Mouse (Mus musculus): Measurements from ENCODE around the gene Prkn.

Prkn gene

DNA sequence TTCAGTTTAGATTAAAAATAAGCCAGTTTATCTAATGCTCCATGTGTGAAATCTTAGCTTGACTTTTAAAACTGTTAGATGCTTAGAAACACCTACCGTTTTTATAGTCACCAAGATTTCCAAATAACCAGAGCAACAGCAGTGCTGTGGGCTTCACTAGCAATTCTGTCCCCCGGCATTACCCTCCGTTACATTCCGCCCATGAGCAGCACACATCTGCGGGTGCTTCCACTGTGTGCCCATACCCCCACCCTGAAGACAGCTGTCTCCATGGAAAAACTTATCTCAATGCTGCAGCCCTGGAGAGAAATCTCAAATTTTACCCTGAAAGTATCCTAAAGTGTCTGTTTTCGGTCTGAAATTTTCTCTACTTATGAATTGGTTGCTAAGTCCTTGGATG, 839.5 kb downstream of the Prkn start:
- DNase-seq, result no peak

DNA sequence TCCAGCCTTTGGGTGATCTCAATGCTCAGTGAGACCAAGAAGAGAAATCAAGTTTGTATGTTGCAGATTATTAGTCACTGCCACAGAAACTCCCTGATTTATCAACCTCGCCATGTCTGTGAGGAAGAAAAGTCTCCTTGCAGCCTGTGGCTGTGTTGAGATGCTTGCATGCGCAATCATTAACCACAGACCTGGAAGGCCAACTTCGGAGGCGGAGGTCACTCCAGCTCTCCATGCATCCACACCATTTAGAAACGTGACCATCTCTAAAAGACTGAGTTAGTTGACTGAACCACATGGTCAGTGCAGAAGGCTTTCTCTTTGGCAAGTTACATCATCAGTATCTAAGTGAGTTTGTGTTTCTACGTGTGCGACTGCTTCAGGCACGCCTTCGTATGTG, 840.3 kb downstream of the Prkn start:
- no peak for DNase-seq

DNA sequence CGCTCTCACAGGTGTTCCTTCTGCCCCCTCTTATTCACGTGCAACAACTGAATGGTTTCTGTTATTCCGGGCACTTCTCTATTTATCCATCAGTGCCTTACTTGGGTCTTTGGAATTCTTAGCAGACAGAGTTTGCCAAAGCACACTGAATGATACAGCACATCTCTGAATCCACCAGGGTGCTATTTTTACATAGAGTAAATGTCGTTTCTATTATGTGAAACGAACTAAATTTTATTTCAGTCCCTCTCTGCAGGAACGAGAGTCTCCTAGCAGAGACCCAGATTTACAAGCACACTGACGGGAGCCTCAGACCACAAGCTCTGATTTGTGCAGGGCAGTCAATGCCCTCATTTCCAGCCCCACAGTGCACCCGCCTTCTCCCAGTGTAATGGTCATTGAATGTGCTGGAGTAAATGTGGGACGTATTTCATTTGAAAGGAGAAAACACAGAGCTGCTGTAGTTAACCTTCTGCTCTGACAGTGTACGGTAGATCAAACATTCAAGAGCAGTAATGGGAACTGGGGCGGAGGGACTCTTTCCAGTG, 841.7 kb downstream of the Prkn start:
- DNase-seq, result no peak

DNA sequence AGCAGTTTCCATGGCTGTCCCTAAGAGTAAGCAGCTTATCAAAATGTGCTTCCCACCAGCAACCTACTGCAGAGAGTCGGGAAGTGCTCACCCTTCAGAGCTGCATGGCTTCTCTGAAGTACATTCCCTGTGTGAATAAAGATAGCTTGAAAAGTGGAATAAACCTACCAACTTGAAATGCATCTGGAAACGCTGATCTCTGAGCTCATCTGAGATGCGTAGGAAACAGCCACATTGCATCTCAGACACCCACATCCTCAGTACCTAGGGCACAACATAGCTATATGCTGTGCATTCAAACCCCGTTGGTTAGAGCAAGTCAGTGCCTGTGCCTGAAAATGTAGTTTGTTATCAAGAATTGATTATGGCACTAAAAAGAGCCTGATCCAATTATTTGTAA, 864.8 kb downstream of the Prkn start:
- no peak for DNase-seq

DNA sequence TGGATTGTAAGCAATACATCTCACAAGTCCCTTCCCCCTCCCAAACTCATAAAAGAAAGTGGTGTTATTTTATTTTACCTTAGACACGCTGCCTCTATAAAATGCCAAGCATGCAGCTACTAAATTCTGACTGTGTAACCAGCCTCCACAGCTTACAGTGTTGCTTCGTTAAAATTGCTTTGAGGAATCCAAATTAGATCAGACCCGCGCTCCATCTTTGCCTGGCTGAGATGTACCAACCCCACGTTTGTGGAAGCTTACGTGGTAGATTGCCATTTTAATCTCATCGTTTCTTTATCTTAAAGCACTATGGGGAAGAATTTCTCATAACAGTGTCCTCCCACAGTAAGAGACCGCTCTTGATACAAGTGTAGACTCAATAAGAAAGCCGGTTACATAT, 865.6 kb downstream of the Prkn start:
- DNase-seq, result no peak

DNA sequence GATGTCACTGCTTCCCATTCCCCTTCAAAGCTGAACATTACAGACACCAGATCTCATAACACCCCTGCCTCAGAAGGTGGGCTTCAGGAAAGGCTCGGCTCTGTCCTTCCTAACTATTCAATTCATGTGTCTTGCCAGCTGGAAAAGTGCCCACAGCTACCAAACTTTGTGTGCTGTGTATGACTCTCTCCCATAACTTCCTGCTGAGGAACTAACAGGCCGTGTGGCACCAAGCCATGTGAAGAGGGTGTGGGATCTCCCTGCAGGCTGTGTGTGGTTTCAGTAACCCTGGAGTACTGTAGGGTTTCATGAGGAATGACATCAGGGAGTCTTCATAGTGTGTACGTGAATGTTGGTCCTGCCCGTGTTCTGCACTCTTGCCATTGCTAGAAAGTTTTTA, 871.9 kb downstream of the Prkn start:
- DNase-seq, result peak; percentile 39

DNA sequence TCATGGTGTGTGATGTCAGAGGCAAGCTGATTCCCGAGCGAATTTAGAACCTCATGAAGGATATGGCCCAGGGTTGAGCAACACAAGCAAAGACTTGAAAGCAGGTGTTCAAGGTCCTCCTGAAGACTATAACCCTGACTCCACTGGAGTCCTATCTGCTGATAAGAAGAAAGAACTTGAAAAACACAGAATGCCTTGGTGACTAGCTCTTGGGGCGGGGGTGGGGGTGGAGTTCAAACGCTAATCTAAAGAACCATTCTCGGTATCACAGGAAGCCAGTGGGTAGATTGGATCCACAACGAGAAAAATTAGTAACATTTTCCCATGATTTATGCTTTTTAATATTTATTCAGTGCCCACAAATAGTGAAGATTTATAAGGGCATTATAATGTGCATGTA, 879.6 kb downstream of the Prkn start:
- no peak for DNase-seq

DNA sequence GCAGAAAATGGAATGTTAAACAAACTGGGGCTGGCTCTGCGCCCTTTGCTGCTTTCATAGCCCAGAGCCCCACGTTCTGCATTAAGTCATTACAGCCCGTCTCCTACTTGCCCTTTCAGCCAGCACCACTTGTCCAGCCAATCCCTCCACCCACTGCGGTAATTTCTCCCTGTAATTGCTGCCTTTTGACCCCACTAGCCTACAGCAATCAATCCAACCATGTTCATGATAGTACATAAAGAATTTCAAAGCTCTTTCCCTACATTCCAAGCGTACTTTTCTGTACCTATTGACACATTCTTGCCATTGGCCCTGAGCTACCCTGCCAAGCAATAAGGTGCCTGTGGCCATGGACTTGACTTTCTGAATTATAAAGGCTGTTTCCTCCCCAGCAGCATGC, 881.7 kb downstream of the Prkn start:
- no peak for DNase-seq

DNA sequence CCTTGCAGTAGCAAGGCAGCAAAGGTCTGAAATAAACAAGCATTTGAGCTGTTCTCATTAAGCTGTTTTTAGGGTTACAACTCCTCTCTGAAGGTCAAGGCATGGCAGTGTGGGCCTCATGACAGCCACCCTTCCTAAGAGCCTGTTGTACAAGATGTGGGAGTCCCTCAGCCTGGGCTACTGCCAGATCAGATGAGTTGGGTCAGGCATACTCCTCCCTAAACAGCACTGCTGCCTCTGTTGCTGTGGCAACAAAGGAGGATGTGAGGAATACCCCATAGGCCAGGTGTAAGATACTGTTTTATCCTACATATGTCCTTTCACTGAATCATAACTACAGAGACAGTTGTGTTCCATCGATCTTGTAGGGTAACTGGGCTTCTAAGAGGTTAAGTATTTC, 882.3 kb downstream of the Prkn start:
- DNase-seq, result no peak

DNA sequence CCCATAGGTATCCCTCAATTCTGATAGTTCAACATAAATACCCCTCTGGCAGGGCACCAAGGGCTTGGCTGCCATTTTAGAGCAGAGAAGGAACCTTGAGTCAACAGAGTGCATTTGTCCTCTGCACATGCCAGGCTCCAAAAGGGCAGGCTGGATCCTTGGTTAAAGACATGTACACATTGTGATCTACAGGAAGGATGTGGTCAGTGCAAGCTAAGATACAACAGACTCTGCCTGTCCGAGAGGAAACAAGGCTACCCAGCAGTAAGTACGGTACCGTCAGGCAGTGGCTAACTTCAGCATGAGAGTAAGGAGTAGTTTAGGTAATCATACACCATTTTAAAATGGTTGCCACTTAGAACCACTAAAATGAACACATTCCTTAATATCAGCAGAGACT, 884.0 kb downstream of the Prkn start:
- DNase-seq, result no peak

DNA sequence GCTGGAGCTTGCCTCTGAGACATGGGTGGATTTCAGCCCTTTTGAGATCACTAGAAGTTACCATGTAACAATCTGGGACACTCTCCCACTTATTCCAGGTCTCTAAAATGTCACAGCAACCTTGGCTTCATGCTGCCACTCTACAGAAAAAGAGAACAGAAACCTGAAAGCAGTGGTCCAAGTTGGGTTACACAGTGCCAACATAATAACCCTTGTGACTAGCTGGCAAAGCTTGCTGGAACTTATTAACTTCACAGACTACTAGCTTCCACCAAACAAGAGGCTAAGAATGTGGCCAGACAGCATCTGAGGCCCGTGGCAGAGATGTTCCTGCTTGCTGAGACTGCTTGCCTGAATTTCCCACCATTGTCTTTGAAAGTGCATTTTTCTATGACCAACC, 886.9 kb downstream of the Prkn start:
- DNase-seq, result no peak

DNA sequence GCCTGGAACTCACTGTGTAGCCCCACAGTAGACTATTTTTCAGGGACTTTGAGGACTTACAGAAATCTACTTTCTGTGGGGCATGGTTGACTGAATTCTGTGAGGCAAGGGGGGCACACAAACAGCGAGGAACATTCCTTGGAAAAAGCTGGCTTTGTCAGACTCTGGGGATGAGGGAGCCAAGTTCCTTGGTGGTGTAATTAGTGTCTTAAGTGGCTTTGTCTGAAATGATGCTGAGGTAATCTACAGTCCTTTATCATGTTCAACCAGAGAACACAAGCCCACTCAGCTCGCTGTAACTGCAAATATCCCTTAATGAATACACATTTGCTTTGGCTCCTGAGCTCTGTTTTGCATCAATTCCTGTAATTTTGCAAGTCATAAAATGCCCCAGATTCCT, 888.1 kb downstream of the Prkn start:
- no peak for DNase-seq

DNA sequence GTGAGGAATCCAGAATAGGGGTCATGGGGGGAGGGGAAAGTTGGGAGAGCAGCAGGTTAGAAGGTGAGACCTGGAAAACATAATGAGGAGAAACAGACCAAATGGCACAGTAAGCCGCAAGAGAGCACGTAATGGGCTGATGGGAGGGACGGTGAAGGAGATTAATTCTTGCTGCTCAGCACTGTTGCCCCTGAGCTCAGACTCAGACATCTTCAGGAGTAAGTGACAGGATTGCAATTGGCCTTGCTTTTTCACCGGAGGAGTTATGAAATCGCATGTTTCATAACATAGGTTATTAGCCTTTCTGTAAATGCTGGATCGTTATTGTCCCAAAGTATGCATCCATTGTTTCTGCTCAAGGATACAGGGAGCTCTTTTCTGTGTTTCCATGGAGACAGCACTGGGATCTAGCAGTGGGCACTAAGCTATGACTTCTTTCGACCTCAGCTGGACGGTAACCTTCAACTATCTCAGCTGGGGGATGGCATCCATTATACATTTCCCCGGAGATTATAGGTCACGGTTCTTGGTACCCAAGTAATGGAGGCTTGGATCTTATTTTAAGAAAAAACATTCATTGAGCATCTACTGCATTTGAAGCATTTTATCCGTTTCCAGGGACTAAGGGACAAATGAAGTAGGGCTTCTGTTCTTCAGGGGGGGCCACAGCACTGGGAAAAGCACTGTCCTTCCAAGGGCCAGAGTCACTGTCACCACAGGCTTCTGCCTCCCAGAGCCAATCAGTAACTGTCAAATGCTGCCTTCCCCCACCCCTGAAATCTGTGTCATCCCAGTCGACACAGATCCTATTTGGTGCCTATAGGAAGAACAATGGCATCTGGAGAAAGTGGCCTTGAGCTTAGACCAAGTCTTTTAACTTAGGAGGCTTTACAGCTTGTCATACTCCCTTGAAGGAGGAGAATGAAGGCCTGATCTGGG, 890.7 kb downstream of the Prkn start:
- no peak for DNase-seq

DNA sequence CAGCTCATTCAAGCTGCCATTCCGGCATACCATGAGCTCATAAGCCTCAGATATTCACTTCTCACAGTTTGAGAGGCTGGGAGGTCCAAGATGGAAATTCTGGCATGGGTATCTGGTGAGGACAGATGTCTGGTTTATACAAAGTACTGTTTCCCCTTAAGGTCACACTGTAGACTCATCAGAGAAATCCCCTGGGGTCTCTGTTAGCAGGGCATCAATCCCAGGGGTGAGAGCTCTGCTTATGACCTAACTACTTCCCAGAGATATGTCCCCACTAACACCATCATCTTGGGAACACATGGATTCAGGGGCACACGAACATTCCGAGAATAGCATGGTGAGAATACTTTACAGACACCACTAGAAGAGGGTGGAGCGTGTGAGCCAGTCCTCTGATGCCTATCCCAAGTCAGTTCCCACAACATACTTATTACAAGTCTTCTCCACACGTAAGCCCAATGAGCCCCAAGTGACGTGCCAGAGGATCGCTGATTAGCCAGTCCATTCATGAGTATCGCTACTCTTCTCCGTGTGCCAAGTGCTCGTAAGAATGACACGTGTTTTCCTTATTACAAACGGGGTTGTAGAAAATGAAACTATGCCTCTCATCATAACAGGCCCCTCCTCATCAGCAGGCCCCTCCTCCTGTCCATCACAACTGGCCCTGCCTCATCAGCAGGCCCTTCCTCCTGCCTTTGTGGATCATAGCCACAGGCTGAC, 895.1 kb downstream of the Prkn start:
- no peak for DNase-seq

DNA sequence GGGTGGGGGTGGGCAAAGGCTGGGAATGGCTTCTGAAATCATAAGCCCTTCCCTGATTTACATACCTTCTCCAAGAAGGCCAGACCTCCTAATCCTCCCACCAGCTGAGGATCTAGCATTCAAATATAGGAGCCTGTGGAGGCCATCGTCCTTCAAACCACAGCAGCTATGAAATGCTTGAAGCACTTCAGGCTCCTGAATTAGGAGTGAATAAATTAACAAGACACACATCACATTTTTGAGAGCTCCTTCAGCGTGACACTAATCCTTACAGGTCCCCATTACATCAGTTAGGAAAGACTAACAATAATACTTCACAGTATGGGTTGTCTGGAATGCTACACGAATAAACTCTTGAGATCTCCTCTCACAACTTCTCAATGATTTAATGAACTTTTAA, 896.3 kb downstream of the Prkn start:
- DNase-seq, result no peak

DNA sequence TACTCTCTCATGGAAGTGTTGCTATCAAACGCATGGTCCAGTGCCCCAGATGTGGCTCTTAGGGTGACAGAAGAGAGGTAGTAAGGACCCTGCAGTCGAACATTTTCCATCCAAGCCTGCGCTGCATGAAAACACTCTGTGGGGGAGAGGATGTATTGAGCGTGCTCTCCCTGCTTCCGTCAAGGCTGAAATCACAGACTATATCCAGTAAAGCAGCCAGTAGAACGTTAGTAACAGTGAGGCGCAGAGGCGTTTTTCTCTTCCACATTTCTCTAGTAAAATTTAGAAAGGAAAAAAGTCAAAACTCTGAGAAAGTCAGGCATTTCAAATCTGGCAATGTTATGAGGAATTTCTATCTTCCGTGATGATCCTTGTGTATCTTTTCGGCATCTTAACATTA, 897.7 kb downstream of the Prkn start:
- DNase-seq, result no peak

DNA sequence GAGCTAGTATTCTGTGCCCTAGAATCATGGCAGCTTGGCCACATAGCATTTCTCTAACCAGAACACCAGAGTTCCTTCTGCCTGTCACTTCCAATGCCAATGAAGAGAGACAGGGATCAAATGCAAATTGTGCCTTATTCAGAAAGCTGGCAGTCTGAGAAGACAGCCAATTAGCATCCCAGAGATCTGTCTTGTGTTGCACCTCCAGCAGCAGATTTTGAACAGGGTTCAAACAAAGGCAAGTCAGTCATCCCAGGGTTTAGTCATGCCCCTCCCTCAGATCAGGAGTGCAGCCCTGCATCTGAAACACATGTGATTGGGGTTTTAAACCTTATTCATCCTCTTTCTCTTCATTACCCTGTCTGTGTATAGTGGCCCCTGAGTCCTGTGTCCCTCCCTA, 900.5 kb downstream of the Prkn start:
- DNase-seq, result no peak

DNA sequence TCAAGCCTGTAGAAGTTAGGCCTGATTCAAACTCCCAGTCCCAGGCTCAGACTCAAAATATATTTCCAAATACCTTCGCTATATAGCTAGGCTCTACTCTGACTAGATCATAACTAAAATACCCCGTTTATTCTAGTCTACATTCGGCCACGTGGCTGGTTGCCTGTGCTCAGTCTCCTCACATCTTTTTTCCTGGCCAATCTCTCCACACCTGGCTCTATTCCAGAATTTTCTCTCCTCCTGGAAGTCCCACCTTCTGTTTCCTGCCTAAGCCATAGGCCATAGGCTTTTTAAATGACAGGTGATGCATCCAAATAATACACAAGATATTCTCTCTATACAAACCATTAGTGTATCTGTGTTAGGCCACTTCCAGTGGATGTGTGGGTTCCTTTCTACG, 901.0 kb downstream of the Prkn start:
- DNase-seq, result no peak

DNA sequence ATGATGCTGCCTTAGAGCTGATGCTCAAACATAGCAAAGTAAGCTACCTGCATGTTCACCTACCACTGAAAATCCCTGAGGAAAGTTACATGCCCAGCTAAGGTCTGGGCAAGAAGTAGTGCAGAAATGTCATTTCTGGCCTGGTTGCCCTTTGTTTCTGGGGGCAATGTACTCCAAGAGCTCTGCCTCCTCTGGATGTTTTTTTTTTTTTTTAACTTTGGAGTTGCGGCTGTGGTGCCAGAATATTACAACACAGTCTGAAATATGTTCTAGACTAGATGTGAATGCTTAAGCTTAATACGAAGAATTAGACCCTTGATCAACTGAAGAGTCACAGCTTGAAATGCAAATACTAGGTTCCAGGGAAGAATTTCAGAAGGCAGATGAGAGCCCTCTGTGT, 911.1 kb downstream of the Prkn start:
- no peak for DNase-seq

DNA sequence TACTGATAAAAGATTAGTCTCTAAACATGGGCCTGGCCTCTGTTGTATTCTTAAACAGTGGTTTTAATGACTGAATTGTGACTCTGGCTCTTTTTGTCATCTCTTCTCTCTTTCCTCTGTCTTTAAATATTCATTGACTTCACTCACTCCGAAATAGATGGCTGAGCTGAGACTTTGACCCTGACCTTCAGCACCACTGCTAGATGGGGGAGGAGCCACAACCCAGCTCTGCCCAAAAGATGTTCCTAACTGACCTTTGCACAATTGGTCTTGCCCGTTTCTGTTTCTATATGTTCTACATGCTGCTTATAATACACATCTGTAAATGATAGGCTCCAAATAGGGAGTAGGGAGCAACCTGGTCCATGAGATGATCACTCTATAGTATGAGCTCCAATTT, 912.5 kb downstream of the Prkn start:
- DNase-seq, result no peak

DNA sequence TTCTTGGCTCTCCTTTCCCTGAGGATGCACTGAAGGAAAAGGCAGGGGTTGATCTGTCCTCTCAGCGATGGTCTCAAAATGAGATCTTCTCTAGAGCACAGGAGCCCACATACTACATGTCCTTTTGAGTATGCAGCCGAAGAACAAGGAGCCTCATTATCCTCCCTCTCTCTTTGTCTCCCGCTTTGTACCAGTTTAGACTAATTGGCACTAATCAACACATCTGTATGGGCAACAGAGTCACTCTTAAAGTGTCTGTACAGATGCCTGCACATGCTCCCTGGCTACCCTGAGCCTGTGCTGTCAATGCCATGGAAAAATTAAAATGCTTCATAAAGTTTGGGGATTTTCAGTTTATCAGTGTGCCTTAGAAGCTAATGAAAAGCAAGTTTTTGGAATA, 924.9 kb downstream of the Prkn start:
- DNase-seq, result no peak

DNA sequence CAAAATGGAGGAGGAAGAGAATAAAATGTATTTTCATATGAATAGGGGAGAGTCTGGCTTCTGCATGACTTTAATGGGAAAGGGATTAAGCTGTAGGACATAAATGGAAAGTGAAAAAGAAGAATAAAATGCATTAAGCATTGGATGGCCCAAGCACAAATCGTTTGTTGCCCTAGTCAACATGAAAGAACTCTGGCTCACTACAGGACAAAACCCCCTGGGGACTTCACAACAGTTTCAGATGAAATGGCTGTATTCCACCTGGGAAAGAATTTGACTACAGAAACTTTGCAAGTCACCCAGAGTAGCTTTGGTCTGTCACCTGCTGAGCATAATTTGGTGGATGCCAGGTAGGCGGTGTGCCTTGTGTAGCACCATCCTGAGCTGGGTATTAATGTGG, 925.4 kb downstream of the Prkn start:
- no peak for DNase-seq

DNA sequence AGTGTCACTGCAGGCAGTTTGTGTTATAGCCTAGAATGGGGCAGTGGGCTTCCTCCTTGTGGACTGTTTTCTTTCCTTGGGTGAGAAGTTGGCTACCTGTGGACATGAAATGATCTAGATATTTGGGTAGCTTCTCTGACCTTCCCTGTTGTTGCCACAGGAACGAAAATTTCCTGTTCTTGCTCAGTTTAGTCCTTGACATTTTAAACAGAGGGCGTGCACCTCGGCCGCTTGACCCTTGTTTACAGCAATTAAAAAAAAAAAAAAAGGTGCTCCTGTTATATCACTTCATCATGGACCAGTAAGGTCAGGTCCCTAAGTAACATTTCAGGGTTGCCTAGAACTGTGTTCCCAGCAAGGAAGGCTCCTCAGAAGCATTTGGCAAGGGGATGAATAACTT, 927.1 kb downstream of the Prkn start:
- DNase-seq, result no peak

DNA sequence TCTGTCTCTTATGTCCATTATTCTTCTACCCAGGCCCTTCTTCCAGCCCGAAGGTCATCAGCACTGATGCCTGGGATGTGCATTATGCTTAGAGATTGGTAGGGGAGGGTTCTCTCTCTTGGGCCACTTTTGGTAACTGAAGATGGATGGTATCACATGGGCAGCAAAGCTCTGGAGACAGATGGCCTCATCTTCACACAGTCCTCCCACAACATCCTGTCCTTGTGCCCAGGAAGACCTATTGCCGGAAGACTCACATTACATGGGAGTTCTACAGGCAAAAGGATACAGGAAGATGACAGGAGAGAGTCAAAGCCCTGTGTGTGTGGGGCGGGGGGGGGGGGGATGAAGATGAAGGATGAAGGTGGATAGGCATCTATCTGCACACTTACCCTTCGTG, 928.2 kb downstream of the Prkn start:
- no peak for DNase-seq
